Mouse (Mus musculus) liver, embryonic 11.5 days (tissue): ENCODE results near the gene Cd9. TPM values are rescaled to one million over a fixed set of nuclear protein-coding genes. Genes with fewer than 3 reads are reported as not detected.

ENCODE experiments used
- ATAC-seq: fragments of 200-750 bp; cut with Nextera tagmentation; replicated peaks from 2 replicates; pipeline ENCODE4 v1.8.0; 2017; ENCODE audit warnings: moderate number of reproducible peaks, mild to moderate bottlenecking, moderate TSS enrichment, moderate library complexity; ENCODE audit not compliant: low FRiP score
- DNase-seq: peaks from one replicate; pipeline ENCODE4 v3.0.0-alpha.2; 2017; ENCODE audit warnings: low spot score
- H3K27ac ChIP-seq: fragments of 300-500 bp; sonication (generic); 2 replicates; pipeline ENCODE4 v1.5.1; 2014; ENCODE audit warnings: mild to moderate bottlenecking, low read depth, low read length, control low read depth
- H3K27me3 ChIP-seq: fragments of 300-500 bp; sonication (generic); replicated peaks from 2 replicates; pipeline ENCODE4 v1.6.1; 2014; ENCODE audit warnings: low read length, mixed read lengths; ENCODE audit not compliant: control insufficient read depth, insufficient read depth
- H3K36me3 ChIP-seq: fragments of 300-500 bp; sonication (generic); 2 replicates; pipeline ENCODE4 v1.6.1; 2014; ENCODE audit warnings: mild to moderate bottlenecking, low read length, moderate library complexity, mixed read lengths; ENCODE audit not compliant: control insufficient read depth, insufficient read depth
- H3K4me1 ChIP-seq: fragments of 300-500 bp; sonication (generic); replicated peaks from 2 replicates; pipeline ENCODE4 v1.6.1; 2014; ENCODE audit warnings: low read length, mixed read lengths; ENCODE audit not compliant: control insufficient read depth, insufficient read depth
- H3K4me2 ChIP-seq: fragments of 300-500 bp; sonication (generic); 2 replicates; pipeline ENCODE4 v1.6.1; 2014; ENCODE audit warnings: mild to moderate bottlenecking, control low read depth, moderate library complexity
- H3K4me3 ChIP-seq: fragments of 300-500 bp; sonication (generic); 2 replicates; pipeline ENCODE4 v1.5.1; 2014; ENCODE audit warnings: low read depth, low read length, control low read depth
- H3K9ac ChIP-seq: fragments of 300-500 bp; sonication (generic); 2 replicates; pipeline ENCODE4 v1.6.1; 2014; ENCODE audit warnings: low read depth, low read length, control low read depth
- H3K9me3 ChIP-seq: fragments of 300-500 bp; sonication (generic); 2 replicates; pipeline ENCODE4 v1.6.1; 2016; ENCODE audit warnings: low read length, inconsistent platforms, mixed read lengths; ENCODE audit not compliant: control insufficient read depth
- WGBS: fragments of 180-500 bp; shearing (Covaris S2); extraction: QIAGEN DNeasy Blood & Tissue Kit; methylation state at CpG from one replicate; pipeline ENCODE4 v1.1.7; 2014; 5-methylcytosine and 5-hydroxymethylcytosine counted together
- polyA plus RNA-seq: library from polyadenylated mRNA; unstranded; fragments of >200 nt; fragmentation: Nextera tagmentation; extraction: Ambion mirVana; gene quantifications from 2 replicates; pipeline ENCODE4 v1.2.1, GENCODE M21; 2014

The Cd9 gene
- polyA plus RNA-seq, 1 experiment from 2014 or later, result 113 TPM

DNA sequence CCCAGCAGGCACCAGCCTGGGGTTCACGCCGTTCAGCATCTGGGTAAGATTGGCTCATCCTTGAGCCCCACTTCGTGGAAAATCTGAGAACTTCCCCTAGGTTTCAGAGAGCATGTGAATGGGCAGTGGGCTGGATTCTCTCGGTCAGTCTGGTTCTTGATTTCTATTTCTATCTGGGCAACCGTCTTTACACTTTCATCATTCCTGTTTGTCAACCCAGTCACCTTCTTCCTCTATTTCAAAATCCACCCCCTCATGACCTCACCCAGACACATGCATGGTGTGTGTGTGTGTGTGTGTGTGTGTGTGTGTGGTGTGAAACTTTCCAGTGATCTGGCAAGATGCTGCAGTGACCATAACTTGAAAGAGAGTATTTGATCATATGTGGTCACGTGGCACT, 49.2 kb downstream of the Cd9 start:
- Histone ChIP-seq H3K27ac (no peak overlapping the region), H3K4me3 (no peak overlapping the region), H3K36me3 (no peaks in the 10 kb centered on the region), H3K4me2 (no peak overlapping the region), H3K9me3 (no peaks in the 10 kb centered on the region), H3K9ac (no peak overlapping the region), H3K4me1 (no peaks in the 10 kb centered on the region), H3K27me3 (no peaks in the 10 kb centered on the region)
- DNase-seq (no peak), ATAC-seq (no peak)
- WGBS, result 58% methylated on average over 6 of the region's 6 CpGs

GRCm38 (mm10) chr6:125442591-125442990, 52.0 kb downstream of the Cd9 start:
- ATAC-seq (no peak), DNase-seq (no peak)
- Histone ChIP-seq H3K9ac (no peak overlapping the region), H3K4me3 (no peak overlapping the region), H3K9me3 (no peaks in the 10 kb centered on the region), H3K27me3 (no peaks in the 10 kb centered on the region), H3K27ac (no peak overlapping the region), H3K4me1 (no peaks in the 10 kb centered on the region), H3K4me2 (no peak overlapping the region), H3K36me3 (no peaks in the 10 kb centered on the region)
- WGBS, result 75% methylated on average over 10 of the region's 10 CpGs

- Histone ChIP-seq H3K36me3 (no peaks in the 10 kb centered on the region), H3K4me3 (no peak overlapping the region), H3K4me1 (no peaks in the 10 kb centered on the region), H3K9ac (no peak overlapping the region), H3K4me2 (no peak overlapping the region), H3K27me3 (0 out of 2 replicates have a peak, but pooled peaks cover 2% of the 10 kb centered on the region), H3K27ac (no peak overlapping the region), H3K9me3 (no peaks in the 10 kb centered on the region)
- 84% methylated on average over 3 of the region's 3 CpGs for WGBS
- no peak for DNase-seq
- ATAC-seq, result no peak
Measured at GRCm38 (mm10) chr6:125436753-125437152, 57.8 kb downstream of the Cd9 start.

GRCm38 (mm10) chr6:125434735-125435518, 59.7 kb downstream of the Cd9 start:
- no peak overlapping the region for H3K9ac ChIP-seq
- no peak overlapping the region for H3K27ac ChIP-seq
- 0 out of 2 replicates have a peak, but pooled peaks cover 2% of the 10 kb centered on the region for H3K27me3 ChIP-seq
- H3K4me3 ChIP-seq, result no peak overlapping the region
- no peak overlapping the region for H3K4me2 ChIP-seq
- no peaks in the 10 kb centered on the region for H3K9me3 ChIP-seq
- DNase-seq, result no peak
- no peak for ATAC-seq
- 62% methylated on average over 5 of the region's 5 CpGs for WGBS
- no peaks in the 10 kb centered on the region for H3K36me3 ChIP-seq
- no peaks in the 10 kb centered on the region for H3K4me1 ChIP-seq

GRCm38 (mm10) chr6:125433704-125434447, 60.7 kb downstream of the Cd9 start:
- H3K4me1 ChIP-seq, result 0 out of 2 replicates have a peak, but pooled peaks cover 4% of the 10 kb centered on the region
- no peak for DNase-seq
- no peak overlapping the region for H3K4me3 ChIP-seq
- H3K9ac ChIP-seq, result no peak overlapping the region
- H3K27ac ChIP-seq, result no peak overlapping the region
- no peaks in the 10 kb centered on the region for H3K9me3 ChIP-seq
- no peaks in the 10 kb centered on the region for H3K36me3 ChIP-seq
- no peak for ATAC-seq
- 63% methylated on average over 6 of the region's 6 CpGs for WGBS
- no peak overlapping the region for H3K4me2 ChIP-seq
- 0 out of 2 replicates have a peak, but pooled peaks cover 2% of the 10 kb centered on the region for H3K27me3 ChIP-seq

GRCm38 (mm10) chr6:125433257-125433656, 61.3 kb downstream of the Cd9 start:
- Histone ChIP-seq H3K4me3 (no peak overlapping the region), H3K9me3 (no peaks in the 10 kb centered on the region), H3K27me3 (0 out of 2 replicates have a peak, but pooled peaks cover 2% of the 10 kb centered on the region), H3K27ac (no peak overlapping the region), H3K4me1 (0 out of 2 replicates have a peak, but pooled peaks cover 4% of the 10 kb centered on the region), H3K9ac (no peak overlapping the region), H3K4me2 (no peak overlapping the region), H3K36me3 (no peaks in the 10 kb centered on the region)
- 79% methylated on average over 3 of the region's 3 CpGs for WGBS
- DNase-seq (no peak), ATAC-seq (no peak)

DNA sequence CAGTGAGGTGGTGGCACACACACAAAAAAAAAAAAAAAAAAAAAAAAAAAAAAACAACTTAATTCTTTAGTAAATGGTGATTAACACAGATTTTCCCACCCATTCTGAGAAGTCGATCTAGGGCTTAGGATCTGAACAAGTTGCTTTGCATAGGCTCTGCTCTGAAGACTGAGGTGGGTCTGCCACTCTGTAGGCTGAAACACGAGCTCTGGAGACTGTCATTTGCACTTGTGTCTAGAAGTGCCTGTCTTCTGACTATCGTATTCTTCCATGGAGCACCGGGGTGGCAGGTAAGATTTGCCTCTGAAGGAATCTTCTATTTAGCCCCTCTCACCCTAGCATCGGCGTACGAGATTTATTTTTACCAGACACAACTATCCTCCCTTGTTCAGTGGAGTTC, 62.1 kb downstream of the Cd9 start:
- no peaks in the 10 kb centered on the region for H3K36me3 ChIP-seq
- 0 out of 2 replicates have a peak, but pooled peaks cover 4% of the 10 kb centered on the region for H3K4me1 ChIP-seq
- no peak for ATAC-seq
- H3K9ac ChIP-seq, result no peak overlapping the region
- no peaks in the 10 kb centered on the region for H3K9me3 ChIP-seq
- 84% methylated on average over 7 of the region's 7 CpGs for WGBS
- DNase-seq, result no peak
- no peak overlapping the region for H3K4me3 ChIP-seq
- H3K27ac ChIP-seq, result no peak overlapping the region
- no peak overlapping the region for H3K4me2 ChIP-seq
- 0 out of 2 replicates have a peak, but pooled peaks cover 2% of the 10 kb centered on the region for H3K27me3 ChIP-seq

DNA sequence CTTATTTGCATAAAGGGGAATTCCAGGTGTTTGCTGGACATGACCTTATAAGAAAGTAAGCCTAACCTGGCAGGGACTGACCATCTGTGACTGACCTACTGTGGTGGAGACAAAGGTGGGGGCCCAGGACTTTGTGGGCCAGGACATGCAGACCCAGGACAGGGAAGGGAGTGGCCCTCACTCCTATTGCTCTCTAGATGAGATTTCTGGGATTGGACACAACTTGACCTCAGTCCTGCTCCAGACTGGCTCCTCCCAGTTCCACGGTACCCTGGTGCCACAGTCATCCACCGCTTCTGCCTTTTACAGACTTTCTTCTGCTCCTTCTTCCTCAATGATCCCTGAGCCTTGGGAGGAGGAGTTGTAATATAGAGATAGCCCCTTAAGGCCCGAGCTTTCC, 63.6 kb downstream of the Cd9 start:
- no peaks in the 10 kb centered on the region for H3K9me3 ChIP-seq
- H3K36me3 ChIP-seq, result no peaks in the 10 kb centered on the region
- no peak for ATAC-seq
- H3K27me3 ChIP-seq, result 0 out of 2 replicates have a peak, but pooled peaks cover 2% of the 10 kb centered on the region
- 61% methylated on average over 3 of the region's 3 CpGs for WGBS
- DNase-seq, result no peak
- H3K27ac ChIP-seq, result no peak overlapping the region
- H3K4me1 ChIP-seq, result 0 out of 2 replicates have a peak, but pooled peaks cover 8% of the 10 kb centered on the region
- H3K4me3 ChIP-seq, result no peak overlapping the region
- H3K9ac ChIP-seq, result no peak overlapping the region
- H3K4me2 ChIP-seq, result no peak overlapping the region
